Mouse (Mus musculus) lung, postnatal 0 days (tissue): ENCODE results near the gene Rps6kb1. TPM values are rescaled to one million over a fixed set of nuclear protein-coding genes. Genes with fewer than 3 reads are reported as not detected.
A peak's percentile ranks its signal among the peaks of the same experiment; 100 is the strongest.

Experiments
- ATAC-seq: fragments of 200-750 bp; cut with Nextera tagmentation; 2 replicates; pipeline ENCODE4 v1.8.0; 2017; ENCODE audit warnings: moderate library complexity
- DNase-seq: peaks from one replicate; pipeline ENCODE4 v3.0.0-alpha.2; 2016; ENCODE audit warnings: low spot score
- H3K27ac ChIP-seq: fragments of 300-500 bp; sonication (generic); 2 replicates; pipeline ENCODE4 v1.5.1; 2014; ENCODE audit warnings: antibody characterized with exemption, mild to moderate bottlenecking, low read length, mixed read lengths
- H3K27me3 ChIP-seq: fragments of 300-500 bp; sonication (generic); replicated peaks from 2 replicates; pipeline ENCODE4 v1.6.1; 2014; ENCODE audit warnings: low read length, mixed read lengths; ENCODE audit not compliant: insufficient read depth
- H3K36me3 ChIP-seq: fragments of 300-500 bp; sonication (generic); 2 replicates; pipeline ENCODE4 v1.6.1; 2014; ENCODE audit warnings: low read length, mixed read lengths; ENCODE audit not compliant: insufficient read depth
- H3K4me1 ChIP-seq: fragments of 300-500 bp; sonication (generic); 2 replicates; pipeline ENCODE4 v1.6.1; 2014; ENCODE audit warnings: antibody characterized with exemption, low read depth, low read length, mixed read lengths; ENCODE audit not compliant: insufficient read depth
- H3K4me2 ChIP-seq: fragments of 300-500 bp; sonication (generic); replicated peaks from 2 replicates; pipeline ENCODE4 v1.6.1; 2014; ENCODE audit warnings: low read depth, mild to moderate bottlenecking, low read length, moderate library complexity, mixed read lengths
- H3K4me3 ChIP-seq: fragments of 300-500 bp; sonication (generic); 2 replicates; pipeline ENCODE4 v1.5.1; 2014; ENCODE audit warnings: low read depth, low read length
- H3K9ac ChIP-seq: fragments of 300-500 bp; sonication (generic); replicated peaks from 2 replicates; pipeline ENCODE4 v1.6.1; 2014; ENCODE audit warnings: low read depth, mild to moderate bottlenecking
- H3K9me3 ChIP-seq: fragments of 300-500 bp; sonication (generic); 2 replicates; pipeline ENCODE4 v1.6.1; 2016; ENCODE audit warnings: low read length, mixed read lengths
- CTCF ChIP-seq: IDR thresholded peaks from 2 replicates; pipeline ENCODE4 v1.5.1; 2016; ENCODE audit warnings: antibody characterized with exemption, mild to moderate bottlenecking
- EP300 ChIP-seq: IDR thresholded peaks from 2 replicates; pipeline ENCODE4 v1.6.1; 2016; ENCODE audit warnings: antibody characterized with exemption, mild to moderate bottlenecking, control low read depth
- WGBS: fragments of 180-500 bp; shearing (Covaris S2); extraction: QIAGEN DNeasy Blood & Tissue Kit; methylation state at CpG from one replicate; pipeline ENCODE4 v1.1.7; 2014; 5-methylcytosine and 5-hydroxymethylcytosine counted together
- polyA plus RNA-seq: library from polyadenylated mRNA; unstranded; fragments of >200 nt; fragmentation: Nextera tagmentation; extraction: Ambion mirVana; gene quantifications from 2 replicates; pipeline ENCODE4 v1.2.1, GENCODE M21; 2015

Rps6kb1 gene
- polyA plus RNA-seq, 1 experiment from 2014 or later, result 35.5 TPM

DNA sequence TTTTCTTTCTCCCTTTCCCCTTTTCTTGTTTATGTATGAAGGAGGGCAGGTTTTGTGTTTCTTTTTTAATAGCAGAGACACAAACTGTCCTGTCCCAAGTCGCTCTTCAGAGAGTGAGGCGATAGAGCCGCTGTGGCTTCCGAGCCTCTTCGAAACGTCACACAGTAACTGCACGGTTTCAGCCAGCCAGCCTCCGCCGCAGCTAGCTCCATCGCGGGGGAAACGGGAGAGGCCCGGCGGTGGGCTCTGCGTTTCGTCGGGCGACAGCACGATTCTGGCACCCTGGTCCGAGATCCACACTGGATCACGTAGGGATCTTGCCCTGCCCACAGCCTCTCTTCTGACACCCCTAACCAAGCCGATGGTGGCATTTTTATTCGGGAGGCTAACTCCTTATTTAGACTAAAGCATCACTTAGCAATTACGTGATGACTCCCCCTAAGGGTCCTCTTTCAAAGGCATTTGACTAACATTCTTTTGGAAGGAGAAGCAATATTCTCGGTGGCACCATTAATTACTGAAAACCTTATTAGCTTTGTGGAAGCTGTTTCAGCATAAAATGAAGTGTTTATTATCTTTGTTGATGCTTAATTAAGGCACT is 59.6 kb downstream of the Rps6kb1 start:
- Histone ChIP-seq H3K27ac (peak overlapping the region; percentile 93), H3K9me3 (no peaks in the 10 kb centered on the region), H3K4me1 (peaks cover 8% of the 10 kb centered on the region), H3K36me3 (peaks cover 6% of the 10 kb centered on the region; the same call in 1 of the 2 replicates), H3K4me3 (peak overlapping the region; percentile 70), H3K4me2 (peak overlapping the region; percentile 67), H3K27me3 (no peaks in the 10 kb centered on the region), H3K9ac (peak overlapping the region; percentile 78)
- ATAC-seq (peak; percentile 16; the same call in 1 of the 2 replicates), DNase-seq (peak; percentile 47)
- WGBS, result 1% methylated on average over 25 of the region's 25 CpGs
- no peak for TF ChIP-seq CTCF
- TF ChIP-seq EP300, result no peak

DNA sequence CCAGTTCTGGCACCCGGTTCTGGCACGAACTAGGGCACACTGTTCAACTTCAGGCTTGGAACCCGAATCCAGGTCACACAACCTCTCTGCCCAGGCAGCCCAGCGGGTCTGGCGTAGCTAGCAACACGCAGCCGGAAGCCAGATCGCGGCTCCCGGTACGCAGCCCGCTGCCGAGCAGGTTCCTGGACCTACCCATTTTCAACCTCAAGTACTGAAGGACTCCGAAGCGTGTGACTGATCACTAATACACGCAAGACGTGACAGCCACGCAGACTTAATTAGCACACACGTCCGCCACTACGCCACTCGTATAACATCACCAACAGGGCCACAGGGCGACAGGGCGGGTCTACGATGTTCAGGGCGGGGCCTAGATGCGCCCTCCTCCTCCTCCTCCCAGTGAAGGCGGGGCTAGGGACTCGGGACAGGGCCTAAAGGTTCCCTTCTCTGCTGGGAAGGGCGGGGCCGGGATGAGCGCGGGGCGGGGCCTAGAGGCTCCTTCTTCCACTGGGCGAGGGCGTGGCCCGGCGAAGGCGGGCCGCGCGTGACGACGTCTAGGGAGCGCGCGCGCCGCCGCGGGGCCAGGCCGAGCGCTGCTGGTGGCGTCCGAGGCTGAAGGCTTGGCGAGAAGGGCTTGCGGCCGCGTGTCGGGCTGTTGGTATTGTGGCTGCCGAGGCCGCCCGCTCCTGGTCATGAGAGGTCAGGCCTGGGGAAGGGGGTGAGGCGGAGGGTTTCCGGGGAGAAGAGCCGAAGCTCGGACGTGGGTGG is 60.3 kb downstream of the Rps6kb1 start, which contains the start of gene Rnft1:
Rnft1 (plus strand) TSS at position 557 of the 768 bp plus-strand sequence.
- ATAC-seq, result peak; percentile 98
- Histone ChIP-seq H3K9ac (peak within 1 kb of the TSS; percentile 78), H3K9me3 (no peaks in the 10 kb centered on the region), H3K4me2 (peak within 1 kb of the TSS; percentile 70), H3K36me3 (no peaks in the 10 kb centered on the region), H3K27me3 (no peaks in the 10 kb centered on the region), H3K4me3 (peak within 1 kb of the TSS; percentile 70), H3K4me1 (peaks cover 8% of the 10 kb centered on the region), H3K27ac (peak within 1 kb of the TSS; percentile 93)
- peak; percentile 100 for DNase-seq
- 1% methylated on average over 59 of the region's 68 CpGs for WGBS
- TF ChIP-seq CTCF (peak; percentile 27), EP300 (no peak)

DNA sequence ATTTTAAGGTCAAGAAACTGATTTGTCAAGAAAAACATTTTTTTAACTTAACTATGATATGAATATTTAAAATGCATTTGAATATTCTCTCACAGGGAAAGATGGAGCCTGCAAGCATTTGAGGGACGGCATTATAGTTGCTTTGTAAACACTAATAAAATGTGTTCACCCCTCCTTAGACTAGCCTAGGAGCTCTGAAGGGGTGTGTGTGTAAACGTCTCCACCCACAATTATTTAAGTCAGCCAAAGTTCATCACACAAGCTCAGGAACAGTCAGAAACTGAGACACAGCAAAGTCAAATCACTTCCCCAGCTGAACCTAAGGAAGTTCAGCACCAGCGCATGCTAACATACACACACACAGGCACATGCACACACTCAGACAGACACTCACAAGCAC is 71.0 kb downstream of the Rps6kb1 start:
- Histone ChIP-seq H3K9me3 (no peaks in the 10 kb centered on the region), H3K4me3 (no peak overlapping the region), H3K36me3 (no peaks in the 10 kb centered on the region), H3K27me3 (no peaks in the 10 kb centered on the region), H3K27ac (no peak overlapping the region), H3K4me1 (no peaks in the 10 kb centered on the region), H3K9ac (no peak overlapping the region), H3K4me2 (peak overlapping the region; percentile 40)
- WGBS, result 29% methylated on average over 3 of the region's 3 CpGs
- peak; percentile 25; the same call in 1 of the 2 replicates for ATAC-seq
- TF ChIP-seq CTCF, result no peak
- TF ChIP-seq EP300, result no peak
- DNase-seq, result peak; percentile 55

DNA sequence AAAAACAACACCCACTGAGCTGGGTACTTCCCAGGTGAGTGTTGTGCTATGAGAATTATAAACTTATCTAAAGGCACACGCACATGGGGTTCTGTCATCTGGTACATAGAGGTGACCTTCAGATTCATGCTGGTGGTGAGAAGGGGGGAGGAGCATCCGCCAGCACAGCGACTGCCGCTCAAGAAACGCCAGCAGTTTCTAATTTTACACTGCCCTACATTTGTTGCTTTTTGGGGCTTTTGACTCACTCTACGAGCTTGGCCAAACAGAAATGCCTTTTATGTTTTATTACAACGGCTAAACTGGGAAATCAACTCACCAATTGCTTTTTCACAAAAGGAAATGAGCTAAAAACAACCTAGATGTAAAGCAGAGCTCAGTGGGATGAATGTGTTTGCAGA is 71.8 kb downstream of the Rps6kb1 start:
- peak overlapping the region; percentile 9; the same call in 1 of the 2 replicates for H3K27ac ChIP-seq
- no peak overlapping the region for H3K4me3 ChIP-seq

DNA sequence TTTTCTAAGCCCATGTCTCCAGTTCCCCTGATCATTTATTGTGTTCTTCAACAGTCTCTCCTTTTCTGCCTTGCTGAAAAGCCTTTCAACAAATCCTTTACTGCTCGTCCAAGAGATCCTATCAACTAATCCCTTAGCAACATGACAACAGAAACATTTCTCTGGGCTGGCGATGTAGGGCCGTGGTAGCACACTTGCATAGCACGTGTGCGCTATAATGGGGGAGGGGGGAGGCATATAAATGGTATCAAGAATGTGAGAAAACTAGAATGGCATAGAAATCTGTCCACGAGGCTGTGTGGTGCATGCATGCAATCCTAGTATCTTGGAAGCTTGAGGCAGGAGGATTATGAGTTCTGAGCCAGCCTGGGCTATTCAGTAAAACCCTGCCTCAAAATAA is 72.8 kb downstream of the Rps6kb1 start:
- 67% methylated on average over 6 of the region's 6 CpGs for WGBS
- no peak for ATAC-seq
- no peaks in the 10 kb centered on the region for H3K9me3 ChIP-seq
- no peak for TF ChIP-seq EP300
- no peak for TF ChIP-seq CTCF
- H3K27me3 ChIP-seq, result no peaks in the 10 kb centered on the region
- H3K27ac ChIP-seq, result no peak overlapping the region
- no peak for DNase-seq
- H3K4me3 ChIP-seq, result no peak overlapping the region
- no peak overlapping the region for H3K9ac ChIP-seq
- H3K36me3 ChIP-seq, result no peaks in the 10 kb centered on the region
- H3K4me2 ChIP-seq, result no peak overlapping the region
- no peaks in the 10 kb centered on the region for H3K4me1 ChIP-seq

More for the DNA sequence above, 71.8 kb downstream of the Rps6kb1 start:
- DNase-seq (peak; percentile 21), ATAC-seq (no peak)
- TF ChIP-seq EP300 (no peak), CTCF (no peak)
- Histone ChIP-seq H3K9ac (no peak overlapping the region), H3K36me3 (no peaks in the 10 kb centered on the region), H3K27me3 (no peaks in the 10 kb centered on the region), H3K4me2 (peak overlapping the region; percentile 40), H3K4me1 (no peaks in the 10 kb centered on the region), H3K9me3 (no peaks in the 10 kb centered on the region)
- WGBS, result 9% methylated on average over 7 of the region's 7 CpGs

DNA sequence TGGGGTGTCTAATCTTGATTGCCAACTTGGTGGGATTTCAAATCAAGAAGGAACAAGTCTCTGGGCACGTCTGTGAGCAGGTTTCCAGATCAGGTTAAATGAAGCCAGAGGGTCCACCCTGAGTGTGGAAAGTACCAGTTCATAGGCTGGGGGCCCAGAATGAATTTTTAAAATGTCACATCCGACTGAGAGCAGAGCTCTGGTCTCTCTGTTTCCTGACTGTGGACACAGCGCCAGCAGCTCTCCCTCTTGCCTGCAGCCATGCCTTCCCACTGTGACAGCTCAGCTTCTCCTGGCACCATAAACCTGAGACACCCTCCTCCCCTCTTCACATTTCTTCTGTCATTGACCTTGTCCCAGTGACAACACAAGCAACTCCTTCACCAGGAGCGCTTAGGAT is 75.6 kb downstream of the Rps6kb1 start:
- H3K4me2 ChIP-seq, result no peak overlapping the region
- H3K27ac ChIP-seq, result no peak overlapping the region
- H3K4me3 ChIP-seq, result no peak overlapping the region
- H3K9ac ChIP-seq, result no peak overlapping the region
- H3K4me1 ChIP-seq, result no peaks in the 10 kb centered on the region
- no peaks in the 10 kb centered on the region for H3K36me3 ChIP-seq
- DNase-seq (no peak), ATAC-seq (no peak)
- H3K27me3 ChIP-seq, result no peaks in the 10 kb centered on the region
- H3K9me3 ChIP-seq, result no peaks in the 10 kb centered on the region
- TF ChIP-seq EP300, result no peak
- WGBS, result 54% methylated on average over 4 of the region's 4 CpGs
